Mouse (Mus musculus) stomach, embryonic 15.5 days (tissue): Measurements from ENCODE around the gene Cog7. TPM values are rescaled to one million over a fixed set of nuclear protein-coding genes. Genes with fewer than 3 reads are reported as not detected.

Source experiments
- ATAC-seq: fragments of 200-750 bp; cut with Nextera tagmentation; 2 replicates; pipeline ENCODE4 v1.8.0; 2017; ENCODE audit warnings: low read depth, moderate number of reproducible peaks, moderate TSS enrichment; ENCODE audit not compliant: insufficient read depth, low FRiP score
- H3K27ac ChIP-seq: fragments of 300-500 bp; sonication (generic); 2 replicates; pipeline ENCODE4 v1.5.1; 2015; ENCODE audit warnings: mild to moderate bottlenecking, inconsistent platforms
- H3K27me3 ChIP-seq: fragments of 300-500 bp; sonication (generic); replicated peaks from 2 replicates; pipeline ENCODE4 v1.6.1; 2015; ENCODE audit warnings: inconsistent platforms
- H3K36me3 ChIP-seq: fragments of 300-500 bp; sonication (generic); 2 replicates; pipeline ENCODE4 v1.6.1; 2015; ENCODE audit warnings: inconsistent platforms
- H3K4me1 ChIP-seq: fragments of 300-500 bp; sonication (generic); 2 replicates; pipeline ENCODE4 v1.6.1; 2015; ENCODE audit warnings: inconsistent platforms
- H3K4me2 ChIP-seq: fragments of 300-500 bp; sonication (generic); 2 replicates; pipeline ENCODE4 v1.6.1; 2015; ENCODE audit warnings: mild to moderate bottlenecking, inconsistent platforms
- H3K4me3 ChIP-seq: fragments of 300-500 bp; sonication (generic); replicated peaks from 2 replicates; pipeline ENCODE4 v1.5.1; 2015; ENCODE audit warnings: inconsistent platforms
- H3K9ac ChIP-seq: fragments of 300-500 bp; sonication (generic); 2 replicates; pipeline ENCODE4 v1.6.1; 2015; ENCODE audit warnings: inconsistent platforms
- H3K9me3 ChIP-seq: fragments of 300-500 bp; sonication (generic); 2 replicates; pipeline ENCODE4 v1.6.1; 2016; ENCODE audit warnings: inconsistent platforms
- WGBS: fragments of 180-500 bp; shearing (Covaris S2); methylation state at CpG from one replicate; pipeline ENCODE4 v1.1.7; 2015; 5-methylcytosine and 5-hydroxymethylcytosine counted together
- polyA plus RNA-seq: library from polyadenylated mRNA; unstranded; fragments of >200 nt; fragmentation: Nextera tagmentation; extraction: Ambion mirVana; gene quantifications from 2 replicates; pipeline ENCODE4 v1.2.1, GENCODE M21; 2015

Gene Cog7
- polyA plus RNA-seq, 1 experiment from 2014 or later, result 21.2 TPM

- Histone ChIP-seq H3K9me3 (no peaks in the 10 kb centered on the region), H3K27me3 (no peaks in the 10 kb centered on the region), H3K9ac (no peak overlapping the region), H3K27ac (no peak overlapping the region), H3K4me1 (no peaks in the 10 kb centered on the region), H3K36me3 (peaks cover 10% of the 10 kb centered on the region; the same call in 1 of the 2 replicates), H3K4me2 (no peak overlapping the region), H3K4me3 (no peak overlapping the region)
- 59% methylated on average over 4 of the region's 4 CpGs for WGBS
- no peak for ATAC-seq
These were observed 6.5 kb downstream of the Cog7 start for GRCm38 (mm10) chr7:121975031-121975430.

GRCm38 (mm10) chr7:121971698-121972097 lies 9.8 kb downstream of the Cog7 start:
- WGBS, result 84% methylated on average over 3 of the region's 3 CpGs
- Histone ChIP-seq H3K9ac (no peak overlapping the region), H3K27me3 (no peaks in the 10 kb centered on the region), H3K36me3 (peaks cover 15% of the 10 kb centered on the region), H3K4me2 (no peak overlapping the region), H3K27ac (no peak overlapping the region), H3K4me3 (no peak overlapping the region), H3K9me3 (no peaks in the 10 kb centered on the region), H3K4me1 (no peaks in the 10 kb centered on the region)
- ATAC-seq, result no peak

- H3K9me3 ChIP-seq, result no peaks in the 10 kb centered on the region
- 70% methylated on average over 9 of the region's 9 CpGs for WGBS
- no peak overlapping the region for H3K4me3 ChIP-seq
- no peak overlapping the region for H3K9ac ChIP-seq
- no peaks in the 10 kb centered on the region for H3K4me1 ChIP-seq
- ATAC-seq, result no peak
- H3K27ac ChIP-seq, result no peak overlapping the region
- H3K4me2 ChIP-seq, result no peak overlapping the region
- H3K27me3 ChIP-seq, result no peaks in the 10 kb centered on the region
- peaks cover 15% of the 10 kb centered on the region for H3K36me3 ChIP-seq
These were observed 11.3 kb downstream of the Cog7 start for GRCm38 (mm10) chr7:121970250-121970649.

- 84% methylated on average over 9 of the region's 9 CpGs for WGBS
- peaks cover 15% of the 10 kb centered on the region for H3K36me3 ChIP-seq
These were observed 12.7 kb downstream of the Cog7 start for GRCm38 (mm10) chr7:121968816-121969215.

GRCm38 (mm10) chr7:121968242-121968641 lies 13.3 kb downstream of the Cog7 start:
- no peaks in the 10 kb centered on the region for H3K4me1 ChIP-seq
- H3K36me3 ChIP-seq, result peaks cover 14% of the 10 kb centered on the region
- H3K4me2 ChIP-seq, result no peak overlapping the region
- 73% methylated on average over 8 of the region's 8 CpGs for WGBS
- no peaks in the 10 kb centered on the region for H3K9me3 ChIP-seq
- H3K27ac ChIP-seq, result no peak overlapping the region
- no peak overlapping the region for H3K9ac ChIP-seq
- no peak for ATAC-seq
- H3K4me3 ChIP-seq, result no peak overlapping the region
- no peaks in the 10 kb centered on the region for H3K27me3 ChIP-seq

More at GRCm38 (mm10) chr7:121968816-121969215, 12.7 kb downstream of the Cog7 start:
- H3K4me1 ChIP-seq, result no peaks in the 10 kb centered on the region
- no peaks in the 10 kb centered on the region for H3K27me3 ChIP-seq
- no peak for ATAC-seq
- no peak overlapping the region for H3K9ac ChIP-seq
- no peak overlapping the region for H3K4me2 ChIP-seq
- H3K4me3 ChIP-seq, result no peak overlapping the region
- H3K9me3 ChIP-seq, result no peaks in the 10 kb centered on the region
- H3K27ac ChIP-seq, result no peak overlapping the region

- Histone ChIP-seq H3K27ac (no peak overlapping the region), H3K9me3 (no peaks in the 10 kb centered on the region), H3K4me1 (no peaks in the 10 kb centered on the region), H3K4me2 (no peak overlapping the region), H3K9ac (no peak overlapping the region), H3K36me3 (peaks cover 22% of the 10 kb centered on the region), H3K4me3 (no peak overlapping the region), H3K27me3 (no peaks in the 10 kb centered on the region)
- no peak for ATAC-seq
- WGBS, result 84% methylated on average over 7 of the region's 7 CpGs
These were observed 15.3 kb downstream of the Cog7 start for GRCm38 (mm10) chr7:121966169-121966568.

- Histone ChIP-seq H3K36me3 (peaks cover 20% of the 10 kb centered on the region; the same call in 1 of the 2 replicates), H3K27me3 (no peaks in the 10 kb centered on the region)
- WGBS, result 61% methylated on average over 6 of the region's 6 CpGs
These were observed 17.6 kb downstream of the Cog7 start for GRCm38 (mm10) chr7:121963883-121964398.

GRCm38 (mm10) chr7:121962571-121962959 lies 18.9 kb downstream of the Cog7 start:
- H3K9ac ChIP-seq, result no peak overlapping the region
- ATAC-seq, result no peak
- H3K4me1 ChIP-seq, result no peaks in the 10 kb centered on the region
- no peaks in the 10 kb centered on the region for H3K9me3 ChIP-seq
- H3K36me3 ChIP-seq, result peaks cover 20% of the 10 kb centered on the region; the same call in 1 of the 2 replicates
- H3K27ac ChIP-seq, result no peak overlapping the region
- no peak overlapping the region for H3K4me3 ChIP-seq
- H3K4me2 ChIP-seq, result no peak overlapping the region
- 70% methylated on average over 3 of the region's 3 CpGs for WGBS
- H3K27me3 ChIP-seq, result no peaks in the 10 kb centered on the region

More at GRCm38 (mm10) chr7:121963883-121964398, 17.6 kb downstream of the Cog7 start:
- no peak for ATAC-seq
- no peak overlapping the region for H3K4me2 ChIP-seq
- no peak overlapping the region for H3K4me3 ChIP-seq
- H3K27ac ChIP-seq, result no peak overlapping the region
- no peak overlapping the region for H3K9ac ChIP-seq
- H3K4me1 ChIP-seq, result no peaks in the 10 kb centered on the region
- no peaks in the 10 kb centered on the region for H3K9me3 ChIP-seq

- Histone ChIP-seq H3K4me3 (no peak overlapping the region), H3K36me3 (peaks cover 20% of the 10 kb centered on the region; the same call in 1 of the 2 replicates), H3K9ac (no peak overlapping the region), H3K4me2 (no peak overlapping the region), H3K27ac (no peak overlapping the region), H3K27me3 (no peaks in the 10 kb centered on the region), H3K4me1 (no peaks in the 10 kb centered on the region), H3K9me3 (no peaks in the 10 kb centered on the region)
- WGBS, result 84% methylated on average over 7 of the region's 7 CpGs
- ATAC-seq, result no peak
These were observed 19.5 kb downstream of the Cog7 start for GRCm38 (mm10) chr7:121961913-121962570.

- H3K4me3 ChIP-seq, result no peak overlapping the region
- no peaks in the 10 kb centered on the region for H3K27me3 ChIP-seq
- H3K36me3 ChIP-seq, result peaks cover 9% of the 10 kb centered on the region; the same call in 1 of the 2 replicates
- H3K9me3 ChIP-seq, result no peaks in the 10 kb centered on the region
- H3K4me2 ChIP-seq, result no peak overlapping the region
- H3K4me1 ChIP-seq, result no peaks in the 10 kb centered on the region
- H3K27ac ChIP-seq, result no peak overlapping the region
- H3K9ac ChIP-seq, result no peak overlapping the region
- ATAC-seq, result no peak
- 69% methylated on average over 12 of the region's 12 CpGs for WGBS
These were observed 25.7 kb downstream of the Cog7 start for GRCm38 (mm10) chr7:121955802-121956201.

GRCm38 (mm10) chr7:121954891-121955669 lies 26.4 kb downstream of the Cog7 start:
- no peak overlapping the region for H3K27ac ChIP-seq
- ATAC-seq, result no peak

GRCm38 (mm10) chr7:121947513-121947912 lies 34.0 kb downstream of the Cog7 start:
- Histone ChIP-seq H3K36me3 (peaks cover 4% of the 10 kb centered on the region; the same call in 1 of the 2 replicates), H3K4me2 (no peak overlapping the region), H3K27me3 (no peaks in the 10 kb centered on the region), H3K4me3 (no peak overlapping the region), H3K27ac (no peak overlapping the region), H3K4me1 (no peaks in the 10 kb centered on the region), H3K9me3 (no peaks in the 10 kb centered on the region), H3K9ac (no peak overlapping the region)
- no peak for ATAC-seq
- WGBS, result 69% methylated on average over 4 of the region's 4 CpGs

More at GRCm38 (mm10) chr7:121954891-121955669, 26.4 kb downstream of the Cog7 start:
- Histone ChIP-seq H3K4me3 (no peak overlapping the region), H3K4me1 (no peaks in the 10 kb centered on the region), H3K4me2 (no peak overlapping the region), H3K9ac (no peak overlapping the region), H3K27me3 (no peaks in the 10 kb centered on the region), H3K36me3 (peaks cover 4% of the 10 kb centered on the region; the same call in 1 of the 2 replicates), H3K9me3 (no peaks in the 10 kb centered on the region)
- 79% methylated on average over 11 of the region's 11 CpGs for WGBS
